Mouse (Mus musculus) testis, adult 2 months (tissue): ENCODE measurements around the gene Dpagt1.

ENCODE experiments used
- CTCF ChIP-seq: fragments of 200-500 bp; IDR thresholded peaks from 2 replicates; pipeline ENCODE4 v1.5.1; 2012; ENCODE audit warnings: low read depth, mild to moderate bottlenecking, inconsistent platforms, low read length, moderate library complexity; ENCODE audit not compliant: control insufficient read depth, insufficient read depth, insufficient replicate concordance
- POLR2A ChIP-seq: fragments of 200-500 bp; IDR thresholded peaks from 2 replicates; pipeline ENCODE4 v1.6.1; 2012; ENCODE audit warnings: low read depth, mild to moderate bottlenecking, inconsistent platforms, low read length, moderate library complexity; ENCODE audit not compliant: control insufficient read depth

- TF ChIP-seq CTCF: no peak
- TF ChIP-seq POLR2A: no peak
Observed at GRCm38 (mm10) chr9:44353142-44353541, 27.3 kb downstream of the Dpagt1 start.
